Mouse (Mus musculus): ENCODE data around the gene Gm10153. TPM values are rescaled to one million over a fixed set of nuclear protein-coding genes. Genes with fewer than 3 reads are reported as not detected.
"Not testable (repeated sequence)": the region's sequence is repeated elsewhere in the genome, so short reads cannot be mapped to it uniquely, and the experiment has no call there.

The Gm10153 gene
- total and polyA plus RNA-seq, 2 experiments from 2014 or later: not detected

DNA sequence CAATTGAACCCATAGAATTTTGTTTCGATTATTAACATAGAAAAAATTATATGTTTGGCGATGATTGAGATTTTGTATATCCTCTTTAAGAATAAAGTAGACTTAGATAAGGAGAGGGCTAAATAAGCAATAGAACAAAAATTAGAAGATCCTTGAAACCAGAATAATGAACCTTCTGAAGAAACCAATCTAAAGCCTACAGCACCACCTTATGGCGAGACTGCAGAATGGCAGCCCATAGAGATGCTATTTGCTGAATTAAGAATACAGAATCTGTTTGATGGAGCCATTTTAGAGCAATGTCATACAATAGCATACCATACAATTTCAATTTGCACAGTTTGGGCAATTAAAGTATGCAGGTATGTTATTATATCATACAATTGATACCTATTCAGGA is 20.4 kb downstream of the Gm10153 start:
- Histone ChIP-seq H3K4me3 (ENCODE audit: low read length) (no peak overlapping the region), H3K4me1 (ENCODE audit: insufficient read depth, low read length) (no peaks in the 10 kb centered on the region), H3K9ac (replicated peaks; ENCODE audit: low read length) (no peak overlapping the region), H3K4me2 (ENCODE audit: low read depth, low read length) (no peak overlapping the region), H3K27me3 (ENCODE audit: insufficient read depth, low read length) (no peaks in the 10 kb centered on the region), H3K36me3 (ENCODE audit: insufficient read depth, low read length) (no peaks in the 10 kb centered on the region), H3K9me3 (ENCODE audit: low read length) (no peaks in the 10 kb centered on the region), H3K27ac (no peak overlapping the region)
- DNase-seq (ENCODE audit: low spot score) (peak; percentile 83), ATAC-seq (no peak)
- TF ChIP-seq CTCF (IDR thresholded peaks at IDR 0.05; ENCODE audit: low read depth): peak; percentile 74
- WGBS: 52% methylated on average over 3 of the region's 3 CpGs

DNA sequence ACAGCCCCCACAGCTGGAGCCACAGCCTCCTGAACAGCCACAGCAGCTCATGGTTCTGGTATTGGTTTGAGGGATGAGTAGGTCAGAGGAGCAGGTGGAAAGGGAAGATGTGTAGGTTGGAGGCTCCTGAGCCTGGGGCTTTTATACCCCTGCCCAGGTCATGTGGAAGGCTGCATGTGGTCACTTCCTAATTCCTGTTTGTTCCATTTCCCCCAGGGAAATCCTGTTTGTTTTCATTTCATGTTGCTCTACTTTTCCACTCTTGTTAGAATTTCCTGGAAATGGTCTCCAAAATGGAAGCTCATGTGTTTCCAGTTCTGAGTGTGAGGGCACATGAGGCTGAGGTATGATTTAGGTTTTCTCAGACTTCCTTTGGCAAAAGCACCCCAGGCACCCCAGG is 24.6 kb downstream of the Gm10153 start, which contains the start of gene Gm4553:
Gm4553 (minus strand) TSS at position 101 of the 400 bp plus-strand sequence.
- DNase-seq (ENCODE audit: low spot score); H3K4me1 ChIP-seq (ENCODE audit: insufficient read depth, low read length); H3K9me3 ChIP-seq (ENCODE audit: low read length); H3K4me3 ChIP-seq (ENCODE audit: low read length); H3K27me3 ChIP-seq (ENCODE audit: insufficient read depth, low read length); H3K9ac ChIP-seq (replicated peaks; ENCODE audit: low read length); H3K4me2 ChIP-seq (ENCODE audit: low read depth, low read length); H3K27ac ChIP-seq; H3K36me3 ChIP-seq (ENCODE audit: insufficient read depth, low read length); ATAC-seq: not testable (repeated sequence)

DNA sequence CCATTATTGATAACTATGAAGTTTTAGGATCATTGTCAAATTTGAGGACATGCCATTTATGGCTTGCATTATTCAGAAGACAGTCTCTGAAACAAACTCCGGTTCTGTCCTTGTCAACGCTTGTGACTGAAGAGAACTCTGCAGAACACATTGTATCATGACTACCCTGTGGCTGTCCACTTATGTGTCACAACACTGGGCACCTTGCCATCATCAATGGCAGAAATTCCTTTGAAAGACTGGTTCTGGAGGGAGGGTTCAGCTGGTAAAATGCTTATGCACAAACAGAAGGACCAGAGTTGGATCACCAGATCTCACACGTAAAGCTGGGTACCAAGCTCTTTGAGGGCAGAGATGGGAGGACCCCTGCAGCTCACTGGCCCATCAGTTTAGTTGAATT is 30.8 kb downstream of the Gm10153 start:
- Histone ChIP-seq H3K36me3 (ENCODE audit: insufficient read depth, low read length) (no peaks in the 10 kb centered on the region), H3K4me1 (ENCODE audit: insufficient read depth, low read length) (no peaks in the 10 kb centered on the region), H3K9ac (replicated peaks; ENCODE audit: low read length) (no peak overlapping the region), H3K27me3 (ENCODE audit: insufficient read depth, low read length) (no peaks in the 10 kb centered on the region), H3K27ac (no peak overlapping the region), H3K4me2 (ENCODE audit: low read depth, low read length) (no peak overlapping the region), H3K9me3 (ENCODE audit: low read length) (no peaks in the 10 kb centered on the region), H3K4me3 (ENCODE audit: low read length) (no peak overlapping the region)
- TF ChIP-seq CTCF (IDR thresholded peaks at IDR 0.05; ENCODE audit: low read depth): no peak
- DNase-seq (ENCODE audit: low spot score) (no peak), ATAC-seq (no peak)
- WGBS: 89% methylated on average over 3 of the region's 3 CpGs

DNA sequence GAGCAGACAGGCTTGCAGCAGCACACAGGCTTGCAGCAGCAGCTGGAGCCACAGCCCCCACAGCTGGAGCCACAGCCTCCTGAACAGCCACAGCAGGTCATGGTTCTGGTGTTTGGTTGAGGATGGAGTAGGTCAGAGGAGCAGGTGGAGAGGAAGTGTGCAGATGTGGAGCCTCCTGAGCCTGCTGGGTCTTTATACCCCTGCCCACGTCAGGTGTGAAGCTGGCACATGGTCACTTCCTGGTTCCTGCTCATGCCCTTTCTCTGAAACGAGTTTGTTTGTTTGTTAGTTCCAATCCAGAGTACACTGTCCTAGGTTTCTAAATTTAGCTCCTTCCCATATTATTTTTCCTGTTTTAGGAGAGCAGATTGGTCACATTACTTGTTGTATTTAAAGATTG is 33.2 kb downstream of the Gm10153 start, which contains the start of gene Gm29735:
Gm29735 (minus strand) TSS at position 101 of the 400 bp plus-strand sequence.
- not testable (repeated sequence) for H3K4me2 ChIP-seq (ENCODE audit: low read depth, low read length)

DNA sequence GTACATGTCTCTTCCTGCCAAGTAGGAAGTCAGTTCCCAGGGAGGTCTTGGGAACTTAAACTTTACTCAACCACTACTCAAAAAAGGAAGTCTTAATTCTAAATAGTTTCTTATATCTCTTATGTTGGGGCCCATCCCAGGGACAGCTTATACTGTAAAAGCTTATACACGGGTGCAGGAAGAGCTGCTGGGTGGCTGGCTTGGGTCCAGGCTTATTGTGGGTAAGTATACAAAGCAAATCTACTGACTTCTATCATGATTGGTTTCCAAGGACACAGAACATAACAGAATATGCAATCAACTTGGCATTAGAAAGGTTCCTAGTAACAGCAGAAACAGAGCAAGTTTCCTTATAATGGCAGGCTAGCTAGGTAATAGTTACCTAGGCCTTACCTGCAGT is 34.9 kb downstream of the Gm10153 start:
- Histone ChIP-seq H3K4me1 (ENCODE audit: insufficient read depth, low read length) (no peaks in the 10 kb centered on the region), H3K36me3 (ENCODE audit: insufficient read depth, low read length) (no peaks in the 10 kb centered on the region), H3K27ac (no peak overlapping the region), H3K9ac (replicated peaks; ENCODE audit: low read length) (no peak overlapping the region), H3K4me2 (ENCODE audit: low read depth, low read length) (no peak overlapping the region), H3K27me3 (ENCODE audit: insufficient read depth, low read length) (no peaks in the 10 kb centered on the region), H3K4me3 (ENCODE audit: low read length) (no peak overlapping the region), H3K9me3 (ENCODE audit: low read length) (no peaks in the 10 kb centered on the region)
- DNase-seq (ENCODE audit: low spot score) (no peak), ATAC-seq (no peak)
- 44% methylated on average over 1 of the region's 1 CpGs for WGBS
- TF ChIP-seq CTCF (IDR thresholded peaks at IDR 0.05; ENCODE audit: low read depth): no peak

More for the DNA sequence above, 33.2 kb downstream of the Gm10153 start, which contains the start of gene Gm29735:
- H3K4me3 ChIP-seq (ENCODE audit: low read length); H3K36me3 ChIP-seq (ENCODE audit: insufficient read depth, low read length); H3K9ac ChIP-seq (replicated peaks; ENCODE audit: low read length); ATAC-seq; H3K27me3 ChIP-seq (ENCODE audit: insufficient read depth, low read length); H3K27ac ChIP-seq; H3K9me3 ChIP-seq (ENCODE audit: low read length); H3K4me1 ChIP-seq (ENCODE audit: insufficient read depth, low read length); DNase-seq (ENCODE audit: low spot score): not testable (repeated sequence)
- WGBS: 52% methylated on average over 2 of the region's 2 CpGs

DNA sequence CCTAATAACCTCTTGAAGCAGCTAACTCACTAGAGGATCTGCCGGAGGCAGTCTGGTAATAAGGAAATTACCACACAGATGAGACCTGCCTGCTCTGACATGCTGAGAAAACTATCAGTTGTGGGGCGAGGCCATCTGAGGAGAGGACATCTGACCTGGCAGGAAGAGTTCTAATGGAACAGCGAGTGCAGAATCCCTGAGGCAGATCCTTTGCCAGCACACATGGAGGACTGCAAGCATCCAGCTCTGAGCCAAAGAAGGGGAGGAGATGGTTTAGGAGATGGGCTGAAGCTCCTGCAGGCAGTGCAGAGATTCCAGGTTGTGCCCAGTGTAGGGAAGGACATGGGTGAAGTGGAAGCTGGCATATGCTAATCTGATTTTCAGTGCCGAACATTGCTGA is 38.0 kb downstream of the Gm10153 start:
- Histone ChIP-seq H3K9me3 (ENCODE audit: low read length) (no peaks in the 10 kb centered on the region), H3K9ac (replicated peaks; ENCODE audit: low read length) (no peak overlapping the region), H3K27me3 (ENCODE audit: insufficient read depth, low read length) (no peaks in the 10 kb centered on the region), H3K4me2 (ENCODE audit: low read depth, low read length) (no peak overlapping the region), H3K4me1 (ENCODE audit: insufficient read depth, low read length) (no peaks in the 10 kb centered on the region), H3K36me3 (ENCODE audit: insufficient read depth, low read length) (no peaks in the 10 kb centered on the region), H3K4me3 (ENCODE audit: low read length) (no peak overlapping the region), H3K27ac (no peak overlapping the region)
- DNase-seq (ENCODE audit: low spot score): no peak
- no peak for ATAC-seq
- no peak for TF ChIP-seq CTCF (IDR thresholded peaks at IDR 0.05; ENCODE audit: low read depth)
- 80% methylated on average over 4 of the region's 4 CpGs for WGBS

DNA sequence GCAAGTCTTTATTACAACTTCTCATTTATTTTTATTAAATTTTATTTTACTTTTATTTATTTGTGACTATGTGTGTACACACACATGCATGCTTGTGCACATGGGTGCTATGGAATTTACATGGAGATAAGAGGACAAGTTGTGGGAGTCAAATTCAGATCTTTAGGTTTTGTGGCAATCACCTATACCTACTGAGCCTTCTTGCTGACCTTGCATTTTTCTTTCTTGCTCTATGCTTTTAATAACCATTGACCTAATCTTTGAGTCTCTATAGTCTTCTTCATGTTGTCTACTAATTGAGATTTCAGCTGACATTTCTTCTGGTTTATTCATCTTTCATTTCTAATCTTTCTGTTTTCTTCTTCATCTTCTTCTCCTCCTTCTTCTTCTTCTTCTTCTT is 41.6 kb downstream of the Gm10153 start:
- no peaks in the 10 kb centered on the region for H3K27me3 ChIP-seq (ENCODE audit: insufficient read depth, low read length)
- no peaks in the 10 kb centered on the region for H3K9me3 ChIP-seq (ENCODE audit: low read length)
- TF ChIP-seq CTCF (IDR thresholded peaks at IDR 0.05; ENCODE audit: low read depth): no peak
- H3K4me3 ChIP-seq (ENCODE audit: low read length): no peak overlapping the region
- H3K4me2 ChIP-seq (ENCODE audit: low read depth, low read length): no peak overlapping the region
- H3K4me1 ChIP-seq (ENCODE audit: insufficient read depth, low read length): no peaks in the 10 kb centered on the region
- H3K9ac ChIP-seq (replicated peaks; ENCODE audit: low read length): no peak overlapping the region
- no peak for DNase-seq (ENCODE audit: low spot score)
- H3K27ac ChIP-seq: no peak overlapping the region
- H3K36me3 ChIP-seq (ENCODE audit: insufficient read depth, low read length): no peaks in the 10 kb centered on the region
- ATAC-seq: no peak
